Mouse (Mus musculus) thymus, postnatal 10 days (tissue): ENCODE results near the gene Slc25a26.
"Not testable (repeated sequence)": the region's sequence is repeated elsewhere in the genome, so short reads cannot be mapped to it uniquely, and the experiment has no call there.

Experiments
- DNase-seq, 2 experiments: peaks; one replicate each; pipeline ENCODE4 v3.0.0; 2021; ENCODE audit warnings: low spot score in 2 of 2

Gene Slc25a26

DNA sequence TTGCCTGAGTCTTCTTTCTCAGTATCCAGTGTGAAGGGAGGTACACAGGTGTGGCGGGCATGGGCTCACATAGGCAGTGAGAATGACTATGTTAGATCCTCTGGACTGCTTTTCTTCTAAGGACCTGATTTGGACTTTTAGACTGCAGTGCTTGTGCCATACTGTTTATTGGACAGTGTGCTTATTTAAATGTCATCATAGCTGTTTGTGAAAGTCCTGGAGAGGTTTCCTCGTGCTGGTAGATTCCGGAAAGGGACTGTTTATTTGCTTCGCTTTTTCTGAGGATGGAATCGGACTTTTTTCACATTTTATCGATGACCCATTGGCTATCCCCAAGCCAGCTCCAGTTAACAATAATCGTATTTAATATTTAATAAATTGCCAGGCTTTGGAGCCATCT is 50.7 kb downstream of the Slc25a26 start:
- no peak for DNase-seq

DNA sequence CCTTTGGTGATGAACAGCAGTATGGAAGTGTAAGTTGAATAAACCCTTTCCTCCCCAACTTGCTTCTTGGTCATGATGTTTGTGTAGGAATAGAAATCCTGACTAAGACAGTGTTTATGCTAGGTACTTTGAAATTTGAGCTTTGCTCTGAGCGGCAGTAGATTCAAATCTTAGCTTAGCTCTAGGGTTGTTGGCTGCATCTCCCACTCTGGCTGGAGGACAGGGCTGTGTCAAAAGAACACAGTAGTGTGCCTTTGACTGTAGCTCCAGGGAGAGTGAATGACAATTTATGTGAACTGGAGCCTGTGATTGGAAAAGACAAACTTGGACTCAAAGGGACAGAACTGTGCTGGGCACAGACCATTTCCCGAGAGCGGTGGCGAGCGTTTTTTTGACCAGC is 53.0 kb downstream of the Slc25a26 start:
- no peak for DNase-seq

DNA sequence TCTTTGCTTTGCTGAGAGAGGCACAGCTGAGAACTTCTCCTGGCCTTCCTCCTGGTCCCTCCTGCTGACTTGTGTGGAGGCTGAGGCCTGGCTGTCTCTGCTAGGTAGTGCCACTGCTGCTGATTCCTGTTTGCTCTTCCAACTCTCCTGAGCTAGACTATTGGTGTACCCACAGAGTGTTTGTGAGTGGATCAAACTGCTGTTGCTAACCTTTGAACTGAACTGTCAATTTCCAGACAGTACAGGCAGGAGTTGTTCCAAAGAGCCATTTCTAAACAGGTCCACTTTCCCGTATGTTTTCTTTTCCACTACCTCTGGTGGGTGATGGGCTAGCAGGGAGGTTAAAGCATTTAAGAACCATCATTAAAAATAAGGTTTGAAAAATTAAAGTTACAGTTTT is 58.5 kb downstream of the Slc25a26 start:
- DNase-seq = not testable (repeated sequence)

DNA sequence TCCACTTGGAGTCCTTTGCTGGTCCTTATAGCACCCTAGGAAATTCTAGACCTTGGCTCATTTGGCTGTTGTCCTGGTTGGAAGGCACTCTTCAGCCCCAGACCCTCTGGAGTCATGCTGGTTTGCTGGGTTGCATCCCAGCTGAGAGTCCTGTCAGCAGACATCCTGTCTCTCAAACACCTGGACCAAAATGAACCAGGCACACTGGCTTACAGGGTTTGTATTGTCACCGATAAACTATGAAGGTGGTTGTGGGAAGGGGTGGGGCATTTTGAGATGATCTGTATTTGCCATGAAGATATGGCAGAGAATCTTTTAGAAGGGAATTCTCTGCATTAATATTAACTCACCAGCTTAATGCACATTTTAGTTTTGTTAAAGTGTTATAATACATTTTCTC is 60.8 kb downstream of the Slc25a26 start:
- DNase-seq = no peak

DNA sequence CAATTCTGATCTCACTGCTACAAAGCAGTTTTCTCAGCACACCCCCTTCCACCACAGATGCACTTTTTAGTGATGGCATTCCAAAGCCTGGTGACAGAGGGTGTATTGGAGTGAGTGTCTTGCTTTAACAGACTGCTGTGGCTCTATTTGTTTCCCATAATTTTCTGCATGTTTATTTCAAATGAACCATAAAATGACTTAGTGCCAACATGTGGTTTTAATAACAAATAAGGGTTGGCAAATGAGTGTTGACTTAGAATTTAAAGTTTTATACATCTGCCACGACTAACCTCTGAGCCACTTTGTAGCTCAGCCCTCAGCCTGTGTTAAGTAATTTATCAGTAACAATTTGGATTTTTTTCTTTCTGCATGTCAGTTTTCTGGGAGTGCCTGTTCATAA is 61.2 kb downstream of the Slc25a26 start:
- no peak for DNase-seq

DNA sequence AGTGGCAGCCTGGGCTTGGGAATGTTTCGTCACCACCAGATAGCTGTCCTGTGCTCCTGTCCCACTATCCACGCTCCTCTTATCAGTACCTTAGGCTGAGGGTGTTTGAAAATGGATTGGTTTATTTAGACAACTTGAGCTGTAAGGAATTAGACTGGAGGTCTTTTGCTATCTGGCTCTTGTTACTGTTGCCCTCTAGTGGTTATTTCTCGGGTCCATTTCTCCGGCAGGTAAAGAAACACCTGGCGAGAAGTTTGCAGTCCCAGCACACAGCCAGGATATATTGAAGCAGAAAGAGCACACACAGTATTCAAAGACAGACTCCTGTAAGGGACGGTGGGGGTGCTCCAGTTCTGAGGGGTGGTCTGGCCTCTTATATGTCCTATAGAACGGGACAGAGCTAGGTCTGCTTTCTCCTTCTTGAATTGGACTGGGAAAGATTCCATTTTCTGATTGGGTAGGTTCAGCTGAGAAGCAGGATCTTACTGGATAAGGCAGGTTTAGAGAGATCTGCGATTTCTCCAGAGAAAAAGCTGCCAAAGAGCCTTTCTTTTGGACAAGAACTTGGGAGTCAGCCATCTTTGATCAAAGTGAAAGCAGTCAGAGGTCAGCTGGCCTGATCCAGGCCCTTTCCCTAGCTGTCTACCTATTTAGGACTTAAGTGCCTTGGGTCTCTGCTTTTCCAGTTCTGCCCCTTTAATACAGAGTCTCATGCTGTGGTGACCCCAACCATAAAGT is 63.2 kb downstream of the Slc25a26 start:
- DNase-seq = peak in 1 of 2 experiments; percentile 1

DNA sequence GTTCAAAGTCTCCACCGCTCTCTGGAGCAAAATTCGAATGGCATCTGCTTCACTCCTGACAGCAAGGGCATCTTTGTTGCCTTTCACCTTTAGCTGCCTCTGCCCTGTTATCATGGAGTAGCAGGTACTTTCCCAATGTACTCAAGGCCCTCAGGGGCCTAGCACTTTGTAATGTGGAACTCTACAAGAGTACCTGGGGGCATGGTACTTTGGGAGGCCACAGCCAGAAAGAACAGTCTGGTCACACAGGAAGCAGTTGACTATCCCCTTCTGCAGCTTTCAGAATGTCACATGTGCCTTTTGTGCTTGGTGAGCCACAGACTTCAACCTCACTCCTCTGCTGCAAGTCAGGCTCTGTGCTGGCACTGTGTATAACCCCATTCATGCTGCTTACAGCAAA is 65.6 kb downstream of the Slc25a26 start:
- no peak for DNase-seq

DNA sequence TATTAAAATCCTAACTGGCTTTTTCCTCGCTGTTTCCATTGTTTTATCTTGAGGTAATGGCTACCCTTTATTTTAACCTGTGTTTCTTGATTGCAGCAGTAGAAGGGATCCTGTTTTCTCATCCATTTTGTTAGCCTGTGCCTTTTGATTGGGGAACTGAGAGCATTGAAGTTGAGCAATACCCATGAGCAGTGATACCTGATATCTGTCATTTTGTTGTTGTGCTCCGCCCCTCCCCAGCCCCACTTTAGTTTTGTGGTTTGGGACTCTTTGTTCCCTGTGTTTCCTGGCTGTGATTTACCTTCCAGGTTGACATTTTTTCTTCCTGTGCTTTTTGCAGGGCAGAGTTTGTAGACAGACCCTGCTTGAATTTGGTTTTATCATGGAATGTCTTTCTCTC is 67.9 kb downstream of the Slc25a26 start:
- no peak for DNase-seq

DNA sequence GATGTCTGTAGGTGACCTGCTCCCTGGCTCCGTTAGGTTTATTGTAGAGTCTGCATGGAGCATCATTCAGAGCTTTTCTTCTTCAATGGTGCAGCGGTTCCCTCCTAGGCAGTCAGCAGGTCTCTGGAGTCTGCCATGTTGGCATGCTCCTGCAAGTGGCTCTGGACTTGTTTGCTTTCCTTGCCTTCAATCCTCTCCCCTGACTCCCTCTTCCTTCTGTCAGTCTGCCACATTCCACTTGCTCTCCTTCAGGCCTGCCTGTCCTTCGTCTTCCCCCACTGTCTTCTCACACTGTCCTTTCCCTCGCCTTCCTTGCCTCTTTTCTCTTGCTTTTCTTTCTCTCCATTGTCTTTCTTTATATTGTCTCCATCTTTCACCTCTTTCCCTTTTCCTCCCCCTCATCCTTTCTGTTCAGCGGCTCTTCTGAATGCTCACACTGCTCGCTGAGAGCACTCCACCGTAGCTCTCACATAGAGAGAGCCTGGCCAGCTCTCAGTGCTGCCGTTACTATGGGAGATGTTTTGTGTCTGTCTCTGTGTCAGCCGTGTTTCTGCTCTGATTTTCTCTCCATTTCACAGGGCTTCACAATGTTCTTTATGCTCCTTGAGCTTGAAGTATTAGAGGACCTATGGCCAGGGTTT is 75.5 kb downstream of the Slc25a26 start:
- no peak for DNase-seq

DNA sequence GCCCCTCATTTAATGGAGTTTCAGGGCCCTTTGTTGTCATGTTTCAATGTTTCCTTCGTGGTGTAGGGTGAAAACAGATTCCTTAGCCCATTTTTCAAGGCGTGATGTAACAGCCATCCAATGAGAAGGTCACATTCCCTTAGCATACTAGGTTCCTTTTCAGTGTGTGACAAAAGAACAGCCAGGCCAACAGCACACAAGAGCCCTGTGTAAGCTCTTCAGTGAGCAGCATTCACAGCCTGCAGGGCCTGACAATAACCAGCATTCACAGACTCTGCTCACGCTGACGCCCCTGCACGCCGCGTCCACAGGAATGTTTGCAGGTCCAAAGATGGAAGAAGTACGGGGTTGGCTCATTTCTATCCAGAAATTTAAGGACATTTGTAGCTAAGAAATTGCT is 77.9 kb downstream of the Slc25a26 start:
- DNase-seq = no peak

DNA sequence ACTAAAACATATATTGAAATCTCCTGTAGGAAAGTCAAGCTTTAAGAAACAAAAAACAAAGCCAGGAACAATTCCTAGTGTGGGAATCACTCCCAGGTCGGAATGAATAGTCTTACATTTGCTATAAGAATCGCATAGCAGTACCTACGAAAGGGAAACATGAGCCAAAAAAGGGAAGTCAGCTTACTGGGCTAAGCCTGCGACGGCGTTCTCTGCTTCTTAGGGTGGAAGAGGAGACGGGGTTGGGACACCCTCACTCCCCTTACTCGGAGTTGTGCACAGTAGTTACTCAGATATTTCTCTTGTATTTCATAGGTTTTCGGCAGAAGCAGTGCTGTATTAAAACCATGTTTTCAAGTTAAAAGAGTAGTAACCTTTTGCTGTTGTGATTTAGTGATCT is 81.9 kb downstream of the Slc25a26 start:
- no peak for DNase-seq

DNA sequence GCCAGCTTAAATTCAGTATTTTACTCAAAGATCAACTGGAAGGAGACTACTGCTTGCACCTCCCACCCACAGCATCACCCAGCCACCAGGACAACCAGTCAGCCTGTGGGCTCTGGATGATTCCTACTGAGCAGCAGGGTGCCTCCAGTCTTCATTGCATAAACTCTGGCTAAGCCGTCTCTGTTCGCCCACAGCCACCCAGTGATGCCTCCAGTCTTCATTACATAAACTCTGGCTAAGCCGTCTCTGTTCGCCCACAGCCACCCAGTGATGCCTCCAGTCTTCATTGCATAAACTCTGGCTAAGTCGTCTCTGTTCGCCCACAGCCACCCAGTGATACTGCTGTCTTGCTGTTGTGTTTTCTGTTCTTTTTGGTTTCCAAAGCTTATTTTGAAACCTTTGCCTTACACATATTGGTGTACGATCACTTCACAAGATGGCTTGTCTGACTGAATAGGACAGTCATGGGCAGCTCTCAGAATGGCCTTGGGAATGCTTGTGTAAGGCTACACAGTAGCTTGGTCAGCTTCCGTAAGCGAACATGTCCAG is 84.1 kb downstream of the Slc25a26 start:
- no peak for DNase-seq

DNA sequence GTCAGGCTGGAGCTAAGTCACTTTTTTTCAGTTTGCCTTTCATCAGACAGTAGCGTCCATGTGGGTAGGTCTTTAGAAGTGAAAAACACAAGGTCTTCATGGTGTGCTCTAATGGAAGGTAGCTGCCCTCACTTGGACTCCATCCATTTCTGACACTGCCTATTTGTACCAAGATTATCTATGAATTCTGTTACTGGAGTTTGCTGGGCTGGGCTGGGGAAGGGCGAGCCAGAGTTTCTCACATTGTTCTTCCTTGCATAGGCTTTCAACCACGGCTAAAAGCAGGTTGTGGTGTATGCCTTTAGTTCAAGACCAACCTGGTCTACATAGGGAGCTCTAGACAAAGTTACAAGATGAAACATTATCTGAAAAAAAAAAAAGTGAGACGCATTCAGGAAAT is 84.8 kb downstream of the Slc25a26 start:
- no peak for DNase-seq

DNA sequence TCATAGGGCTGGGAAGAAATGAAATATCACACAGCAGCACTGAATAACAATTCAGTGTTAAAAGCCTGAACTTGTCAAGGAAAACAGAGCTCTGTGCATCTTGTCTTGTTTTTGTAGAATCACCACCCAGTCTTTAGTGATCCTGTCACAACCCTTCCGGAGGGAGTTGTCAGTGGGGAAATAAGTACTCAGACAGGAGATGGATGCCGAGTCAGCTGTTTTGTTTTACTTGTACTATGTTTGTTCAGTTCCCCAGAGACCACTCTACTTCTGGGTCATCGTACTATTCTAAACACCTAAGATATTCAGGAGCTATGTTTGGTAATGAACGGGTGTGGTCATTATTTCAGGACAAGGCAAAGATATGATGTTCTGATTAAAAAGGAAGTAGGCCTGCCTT is 88.2 kb downstream of the Slc25a26 start:
- DNase-seq = no peak

DNA sequence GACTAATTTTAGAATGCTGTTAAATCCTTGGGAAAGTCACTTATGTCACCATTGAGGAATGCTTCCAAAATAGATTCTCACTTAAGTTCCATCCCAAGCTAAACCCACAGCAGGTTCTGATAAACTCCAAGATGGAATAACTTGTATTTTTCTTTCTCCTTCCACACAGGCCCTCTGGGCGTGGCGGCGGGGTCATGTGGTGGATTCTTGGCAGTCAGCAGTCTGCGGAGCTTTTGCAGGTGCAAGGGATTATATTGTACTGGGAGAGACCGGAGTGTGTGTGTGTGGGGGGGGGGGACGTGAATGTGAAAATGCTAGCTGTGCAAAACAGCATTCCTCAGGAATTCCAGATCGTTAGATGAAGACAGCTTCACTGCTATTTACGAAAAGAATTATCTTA is 92.1 kb downstream of the Slc25a26 start:
- DNase-seq = no peak

DNA sequence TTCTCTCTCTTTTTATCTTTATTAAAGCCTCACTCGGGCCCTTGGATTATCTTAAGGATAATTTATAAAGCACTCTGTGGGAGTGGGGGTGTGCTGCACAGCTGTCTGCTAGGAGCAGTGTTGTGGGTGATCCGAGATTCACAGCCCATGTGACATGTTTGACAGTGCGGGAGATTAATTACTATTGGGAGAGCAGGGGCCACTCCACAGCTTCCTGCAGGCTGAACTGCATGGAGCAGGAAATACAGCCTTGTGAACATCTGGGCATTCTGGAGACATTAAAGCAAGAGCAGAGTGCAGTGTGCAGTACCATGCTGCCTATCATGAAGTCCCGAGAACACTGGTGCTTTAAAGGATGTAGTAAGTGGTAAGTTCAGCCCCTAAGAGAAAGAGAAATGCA is 92.6 kb downstream of the Slc25a26 start:
- peak in 1 of 2 experiments; percentile 1 for DNase-seq

DNA sequence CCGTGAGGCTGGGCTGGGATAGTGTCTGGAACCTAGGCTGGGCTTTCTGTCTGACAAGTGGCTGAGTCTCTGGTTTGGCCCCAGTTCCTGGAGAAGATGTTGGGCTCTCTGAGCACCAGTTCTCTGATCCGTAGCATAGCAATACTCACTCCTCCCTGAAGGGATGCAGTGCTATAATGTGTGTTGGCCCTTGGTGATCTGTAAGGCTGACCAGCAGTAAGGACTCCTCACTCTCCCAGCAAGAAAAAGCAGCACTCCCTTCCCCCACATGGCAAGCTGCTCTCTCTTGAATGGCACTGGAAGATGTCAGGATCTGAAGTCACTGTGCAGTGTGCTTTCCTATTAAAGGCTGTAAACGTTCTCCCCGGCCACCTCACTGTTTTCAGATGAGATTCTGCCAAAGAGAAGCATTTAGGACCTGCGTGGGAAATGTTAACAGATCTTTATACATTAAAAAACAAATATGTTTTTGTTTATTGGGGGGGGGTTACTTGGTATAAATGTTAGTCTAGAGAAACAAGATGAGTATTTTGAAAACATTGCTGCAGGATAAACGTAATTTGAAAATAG is 94.0 kb downstream of the Slc25a26 start:
- DNase-seq = peak in 1 of 2 experiments; percentile 1

DNA sequence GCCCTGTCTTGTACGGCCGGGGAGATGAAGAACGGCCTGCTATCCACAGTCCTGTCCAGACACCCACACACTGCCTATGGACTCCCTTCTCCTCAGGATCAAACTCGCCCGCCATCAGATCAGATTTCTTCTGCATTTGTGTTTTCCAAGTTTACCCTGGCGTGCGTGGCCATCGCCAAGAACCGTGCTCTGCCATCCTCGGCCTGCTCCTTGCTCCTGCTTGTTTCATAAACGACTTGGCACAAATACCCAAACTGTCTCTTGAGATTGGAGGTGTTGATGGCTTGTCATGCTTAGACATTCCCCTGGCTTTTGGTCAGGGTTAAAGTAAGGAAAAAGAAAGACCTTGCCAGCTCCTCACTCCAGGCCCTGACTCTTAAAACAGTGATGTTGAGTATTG is 94.6 kb downstream of the Slc25a26 start:
- DNase-seq = peak in 1 of 2 experiments; percentile 1

DNA sequence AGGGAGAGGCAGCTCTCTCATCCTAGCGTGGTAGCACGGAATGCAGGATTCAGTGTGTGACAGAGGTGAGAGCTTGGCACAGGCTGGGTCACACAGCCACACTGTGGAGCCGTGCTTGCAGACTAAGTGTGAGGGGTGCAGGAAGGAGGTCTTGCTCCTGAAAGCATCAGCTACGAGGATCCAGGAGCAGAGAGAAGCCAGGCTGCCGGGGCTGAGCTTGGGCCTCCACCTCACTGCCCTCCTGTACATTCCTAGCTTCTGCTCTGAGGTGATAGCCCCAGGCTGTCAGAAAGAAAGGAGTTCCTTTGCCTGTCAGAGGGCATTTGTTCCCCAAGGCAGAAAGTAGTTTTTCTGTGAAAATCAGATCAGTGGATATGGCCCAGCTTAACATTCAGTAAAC is 95.1 kb downstream of the Slc25a26 start:
- no peak for DNase-seq

DNA sequence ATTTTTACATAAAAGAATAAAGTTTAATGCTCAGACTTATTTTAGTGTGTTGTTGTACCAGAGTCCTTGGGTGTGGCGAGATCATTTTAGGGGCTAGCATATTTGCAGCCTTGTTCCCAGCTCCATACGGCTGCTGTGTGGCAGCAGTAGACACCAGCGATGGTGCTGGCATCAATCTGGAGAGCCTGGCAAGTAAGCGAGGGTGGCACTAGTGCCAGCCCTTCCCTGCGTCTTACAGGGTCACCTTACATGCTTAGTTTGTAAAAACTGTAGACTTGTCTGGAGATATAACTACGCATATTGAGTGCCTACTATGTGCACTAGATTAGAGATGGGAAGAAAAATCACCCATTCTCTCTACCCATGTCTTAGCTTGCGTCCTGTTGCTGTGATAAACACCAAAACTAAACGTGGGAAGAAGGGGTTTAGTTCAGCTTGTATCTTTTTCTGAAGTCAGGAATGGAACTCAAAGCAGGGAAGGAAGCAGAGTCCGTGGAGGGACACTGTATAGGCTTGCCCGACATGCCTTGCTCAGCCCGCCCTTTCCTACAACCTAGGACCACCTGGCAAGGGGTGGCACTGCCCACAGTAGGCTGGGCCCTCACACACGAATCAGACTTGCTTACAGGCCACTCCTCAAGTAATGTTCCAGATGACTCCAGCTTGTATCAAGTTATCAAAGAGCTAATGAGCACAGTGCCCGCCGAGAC is 96.1 kb downstream of the Slc25a26 start:
- DNase-seq = no peak

DNA sequence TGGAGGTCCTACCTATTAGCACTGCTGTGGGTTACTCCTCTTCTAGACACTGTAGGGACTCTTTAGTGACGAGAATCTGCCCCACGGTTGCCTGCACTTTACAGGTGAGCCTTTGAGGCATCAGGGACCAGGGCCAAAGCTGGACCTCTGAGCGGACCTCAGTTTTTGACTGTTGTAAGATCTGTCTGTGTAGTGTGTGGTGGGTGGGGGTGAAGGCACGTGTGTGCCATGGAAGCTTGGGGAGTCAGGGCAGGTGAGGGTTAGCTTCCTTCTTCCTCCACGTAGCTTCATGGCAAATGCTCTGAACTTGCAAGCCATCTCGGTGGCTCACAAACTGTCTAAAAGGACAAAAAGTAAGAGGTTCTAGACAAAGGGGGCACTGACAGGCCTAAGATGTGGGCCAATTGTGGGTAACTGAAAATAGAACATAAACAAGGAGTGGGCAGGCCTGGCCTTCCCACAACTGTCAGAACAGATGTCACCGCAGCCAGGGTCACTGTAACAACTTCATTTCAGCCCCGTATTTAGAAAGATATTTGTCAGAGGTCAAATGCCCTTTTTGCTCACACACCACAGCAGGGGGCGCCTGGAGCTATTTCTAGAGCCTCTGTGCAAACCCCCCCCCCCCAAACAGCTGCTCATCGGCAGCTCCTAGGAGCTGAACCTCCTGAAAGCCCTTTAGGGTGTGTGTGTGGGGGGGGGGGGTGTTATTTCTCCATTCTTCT is 96.8 kb downstream of the Slc25a26 start:
- DNase-seq = peak in 1 of 2 experiments; percentile 39

DNA sequence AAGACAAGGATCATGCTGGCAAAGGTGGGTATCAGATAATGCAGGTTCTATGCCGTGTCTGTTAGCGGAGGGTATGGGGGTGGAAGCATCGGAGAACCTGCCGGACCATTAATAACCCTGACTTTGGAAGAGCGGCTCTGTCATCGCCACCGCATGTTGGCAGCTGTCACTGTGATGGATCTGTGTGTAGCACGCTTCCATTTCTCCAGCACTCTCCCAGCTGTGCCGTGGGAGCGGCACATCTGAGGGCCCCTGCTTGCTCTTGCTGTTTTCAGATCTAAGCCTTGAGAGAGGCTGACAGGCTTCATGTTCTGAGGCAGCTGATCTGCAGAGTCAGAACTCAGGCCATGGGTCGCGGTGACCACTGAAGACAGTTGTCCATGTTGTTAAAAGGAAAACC is 98.3 kb downstream of the Slc25a26 start:
- DNase-seq = no peak
